Mouse (Mus musculus): ENCODE measurements at regions not wholly inside any gene's neighbourhood (a gene's known extent, or its start where the extent isn't known, plus 50 kb on each side); places are given as distances from the start of the nearest gene placed in this dataset.
A peak's percentile ranks its signal among the peaks of the same experiment; 100 is the strongest.

- Histone ChIP-seq H3K4me1 (ENCODE audit: control insufficient read depth, insufficient read depth, low read length) (no peaks in the 10 kb centered on the region), H3K79me2 (ENCODE audit: control insufficient read depth, insufficient read depth, low read length) (no peaks in the 10 kb centered on the region), H3K9ac (ENCODE audit: low read depth, low read length) (no peak overlapping the region), H3K27me3 (ENCODE audit: control insufficient read depth, insufficient read depth, low read length) (no peaks in the 10 kb centered on the region), H3K4me3 (ENCODE audit: insufficient read depth, low read depth, low read length) (no peak overlapping the region), H3K27ac (replicated peaks; ENCODE audit: insufficient read depth, low read depth, low read length) (no peak overlapping the region), H3K36me3 (ENCODE audit: control insufficient read depth, insufficient read depth, low read length) (no peaks in the 10 kb centered on the region)
- TF ChIP-seq POLR2A (IDR thresholded peaks at IDR 0.05; ENCODE audit: extremely low read depth, insufficient read depth, low read length) (no peak), CTCF (IDR thresholded peaks at IDR 0.05; ENCODE audit: low read depth, low read length) (no peak)
- WGBS, result 68% methylated on average over 5 of the region's 5 CpGs
- no peak for DNase-seq (ENCODE audit: extremely low read depth, low read depth, low spot score)
Observed at GRCm38 (mm10) chr8:90070006-90070405, 278.1 kb downstream of the Tox3 start.

DNA sequence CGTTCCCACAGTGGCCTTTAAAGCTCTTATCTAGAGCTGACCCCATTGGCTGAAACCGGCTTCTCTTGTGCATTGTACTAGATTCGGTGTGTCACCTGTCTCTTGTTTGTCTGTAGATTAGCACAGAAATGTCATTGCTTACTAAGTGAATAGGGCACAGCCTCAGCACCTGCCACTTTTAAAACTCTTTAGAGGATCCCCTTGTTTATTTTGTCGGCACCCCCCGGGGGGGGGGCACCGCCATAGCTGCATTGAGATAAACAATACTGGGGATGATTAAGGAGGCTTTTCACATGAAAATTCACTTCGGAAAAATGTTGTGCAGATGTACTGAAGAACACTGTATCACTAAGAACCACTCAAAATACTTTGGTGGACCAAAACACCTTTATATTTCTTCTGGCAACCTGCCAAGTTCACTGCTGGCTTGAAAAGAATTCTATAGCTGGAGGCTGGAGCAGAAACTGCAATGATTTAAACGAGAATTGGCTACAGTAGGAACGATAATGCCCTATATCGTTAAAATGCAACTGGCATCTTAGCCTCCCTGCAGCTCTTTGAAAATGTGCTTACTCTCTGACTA is 278.6 kb downstream of the Tox3 start:
- H3K9ac ChIP-seq (ENCODE audit: low read depth, low read length), result no peak overlapping the region
- WGBS, result 20% methylated on average over 10 of the region's 10 CpGs
- TF ChIP-seq CTCF (IDR thresholded peaks at IDR 0.05; ENCODE audit: low read depth, low read length), result no peak
- no peak for TF ChIP-seq POLR2A (IDR thresholded peaks at IDR 0.05; ENCODE audit: extremely low read depth, insufficient read depth, low read length)
- DNase-seq (ENCODE audit: extremely low read depth, low read depth, low spot score), result no peak
- H3K4me3 ChIP-seq (ENCODE audit: insufficient read depth, low read depth, low read length), result no peak overlapping the region
- H3K36me3 ChIP-seq (ENCODE audit: control insufficient read depth, insufficient read depth, low read length), result no peaks in the 10 kb centered on the region
- H3K27ac ChIP-seq (replicated peaks; ENCODE audit: insufficient read depth, low read depth, low read length), result no peak overlapping the region
- H3K79me2 ChIP-seq (ENCODE audit: control insufficient read depth, insufficient read depth, low read length), result no peaks in the 10 kb centered on the region
- H3K27me3 ChIP-seq (ENCODE audit: control insufficient read depth, insufficient read depth, low read length), result no peaks in the 10 kb centered on the region
- no peaks in the 10 kb centered on the region for H3K4me1 ChIP-seq (ENCODE audit: control insufficient read depth, insufficient read depth, low read length)

- Histone ChIP-seq H3K4me1 (ENCODE audit: control insufficient read depth, insufficient read depth, low read length) (no peaks in the 10 kb centered on the region), H3K27me3 (ENCODE audit: control insufficient read depth, insufficient read depth, low read length) (no peaks in the 10 kb centered on the region), H3K27ac (replicated peaks; ENCODE audit: insufficient read depth, low read depth, low read length) (no peak overlapping the region), H3K36me3 (ENCODE audit: control insufficient read depth, insufficient read depth, low read length) (no peaks in the 10 kb centered on the region), H3K9ac (ENCODE audit: low read depth, low read length) (no peak overlapping the region), H3K79me2 (ENCODE audit: control insufficient read depth, insufficient read depth, low read length) (no peaks in the 10 kb centered on the region), H3K4me3 (ENCODE audit: insufficient read depth, low read depth, low read length) (no peak overlapping the region)
- DNase-seq (ENCODE audit: extremely low read depth, low read depth, low spot score), result no peak
- TF ChIP-seq POLR2A (IDR thresholded peaks at IDR 0.05; ENCODE audit: extremely low read depth, insufficient read depth, low read length) (no peak), CTCF (IDR thresholded peaks at IDR 0.05; ENCODE audit: low read depth, low read length) (no peak)
- 89% methylated on average over 4 of the region's 4 CpGs for WGBS
Observed at GRCm38 (mm10) chr8:90068441-90068840, 279.7 kb downstream of the Tox3 start.

GRCm38 (mm10) chr8:90064381-90064780 is 283.8 kb downstream of the Tox3 start:
- no peak overlapping the region for H3K27ac ChIP-seq (replicated peaks; ENCODE audit: insufficient read depth, low read depth, low read length)
- WGBS, result 71% methylated on average over 6 of the region's 6 CpGs

DNA sequence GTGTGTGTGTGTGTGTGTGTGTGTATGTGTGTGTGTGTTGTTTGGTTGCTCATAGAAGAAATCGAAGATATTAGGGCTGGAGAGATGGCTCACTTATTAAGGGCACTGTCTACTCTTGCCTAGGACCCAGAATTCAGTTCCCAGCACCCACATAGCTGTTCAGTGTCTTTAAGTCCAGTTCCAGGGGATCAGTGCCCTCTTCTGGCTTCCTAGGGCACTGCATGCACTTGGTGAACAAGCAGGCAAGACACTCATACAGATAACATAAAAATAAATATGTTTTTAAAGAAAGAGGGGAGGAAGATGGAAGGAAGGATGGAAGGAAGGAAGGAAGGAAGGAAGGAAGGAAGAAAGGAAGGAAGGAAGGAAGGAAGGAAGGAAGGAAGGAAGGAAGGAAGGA is 284.9 kb downstream of the Tox3 start:
- no peaks in the 10 kb centered on the region for H3K36me3 ChIP-seq (ENCODE audit: control insufficient read depth, insufficient read depth, low read length)
- H3K27me3 ChIP-seq (ENCODE audit: control insufficient read depth, insufficient read depth, low read length), result no peaks in the 10 kb centered on the region
- 95% methylated on average over 1 of the region's 1 CpGs for WGBS
- H3K79me2 ChIP-seq (ENCODE audit: control insufficient read depth, insufficient read depth, low read length), result no peaks in the 10 kb centered on the region
- DNase-seq (ENCODE audit: extremely low read depth, low read depth, low spot score), result no peak
- no peak overlapping the region for H3K27ac ChIP-seq (replicated peaks; ENCODE audit: insufficient read depth, low read depth, low read length)
- no peak overlapping the region for H3K4me3 ChIP-seq (ENCODE audit: insufficient read depth, low read depth, low read length)
- TF ChIP-seq POLR2A (IDR thresholded peaks at IDR 0.05; ENCODE audit: extremely low read depth, insufficient read depth, low read length) (no peak), CTCF (IDR thresholded peaks at IDR 0.05; ENCODE audit: low read depth, low read length) (no peak)
- no peaks in the 10 kb centered on the region for H3K4me1 ChIP-seq (ENCODE audit: control insufficient read depth, insufficient read depth, low read length)
- H3K9ac ChIP-seq (ENCODE audit: low read depth, low read length), result no peak overlapping the region

More at GRCm38 (mm10) chr8:90064381-90064780, 283.8 kb downstream of the Tox3 start:
- Histone ChIP-seq H3K9ac (ENCODE audit: low read depth, low read length) (no peak overlapping the region), H3K4me3 (ENCODE audit: insufficient read depth, low read depth, low read length) (no peak overlapping the region), H3K27me3 (ENCODE audit: control insufficient read depth, insufficient read depth, low read length) (no peaks in the 10 kb centered on the region), H3K4me1 (ENCODE audit: control insufficient read depth, insufficient read depth, low read length) (no peaks in the 10 kb centered on the region), H3K79me2 (ENCODE audit: control insufficient read depth, insufficient read depth, low read length) (no peaks in the 10 kb centered on the region), H3K36me3 (ENCODE audit: control insufficient read depth, insufficient read depth, low read length) (no peaks in the 10 kb centered on the region)
- no peak for DNase-seq (ENCODE audit: extremely low read depth, low read depth, low spot score)
- no peak for TF ChIP-seq POLR2A (IDR thresholded peaks at IDR 0.05; ENCODE audit: extremely low read depth, insufficient read depth, low read length)
- TF ChIP-seq CTCF (IDR thresholded peaks at IDR 0.05; ENCODE audit: low read depth, low read length), result no peak

GRCm38 (mm10) chr8:90058631-90059166 is 289.4 kb downstream of the Tox3 start:
- Histone ChIP-seq H3K4me1 (ENCODE audit: control insufficient read depth, insufficient read depth, low read length) (no peaks in the 10 kb centered on the region), H3K79me2 (ENCODE audit: control insufficient read depth, insufficient read depth, low read length) (no peaks in the 10 kb centered on the region), H3K4me3 (ENCODE audit: insufficient read depth, low read depth, low read length) (no peak overlapping the region), H3K27ac (replicated peaks; ENCODE audit: insufficient read depth, low read depth, low read length) (no peak overlapping the region), H3K9ac (ENCODE audit: low read depth, low read length) (no peak overlapping the region), H3K36me3 (ENCODE audit: control insufficient read depth, insufficient read depth, low read length) (no peaks in the 10 kb centered on the region), H3K27me3 (ENCODE audit: control insufficient read depth, insufficient read depth, low read length) (no peaks in the 10 kb centered on the region)
- 69% methylated on average over 9 of the region's 9 CpGs for WGBS
- DNase-seq (ENCODE audit: extremely low read depth, low read depth, low spot score), result peak; percentile 80
- TF ChIP-seq CTCF (IDR thresholded peaks at IDR 0.05; ENCODE audit: low read depth, low read length), result no peak
- no peak for TF ChIP-seq POLR2A (IDR thresholded peaks at IDR 0.05; ENCODE audit: extremely low read depth, insufficient read depth, low read length)
